Mouse (Mus musculus): Measurements from ENCODE around the gene Calr. TPM values are rescaled to one million over a fixed set of nuclear protein-coding genes. Genes with fewer than 3 reads are reported as not detected.
"Not testable (repeated sequence)": the region's sequence is repeated elsewhere in the genome, so short reads cannot be mapped to it uniquely, and the experiment has no call there.

Calr gene
- total RNA-seq, 2 experiments from 2014 or later = 569 to 727 TPM

DNA sequence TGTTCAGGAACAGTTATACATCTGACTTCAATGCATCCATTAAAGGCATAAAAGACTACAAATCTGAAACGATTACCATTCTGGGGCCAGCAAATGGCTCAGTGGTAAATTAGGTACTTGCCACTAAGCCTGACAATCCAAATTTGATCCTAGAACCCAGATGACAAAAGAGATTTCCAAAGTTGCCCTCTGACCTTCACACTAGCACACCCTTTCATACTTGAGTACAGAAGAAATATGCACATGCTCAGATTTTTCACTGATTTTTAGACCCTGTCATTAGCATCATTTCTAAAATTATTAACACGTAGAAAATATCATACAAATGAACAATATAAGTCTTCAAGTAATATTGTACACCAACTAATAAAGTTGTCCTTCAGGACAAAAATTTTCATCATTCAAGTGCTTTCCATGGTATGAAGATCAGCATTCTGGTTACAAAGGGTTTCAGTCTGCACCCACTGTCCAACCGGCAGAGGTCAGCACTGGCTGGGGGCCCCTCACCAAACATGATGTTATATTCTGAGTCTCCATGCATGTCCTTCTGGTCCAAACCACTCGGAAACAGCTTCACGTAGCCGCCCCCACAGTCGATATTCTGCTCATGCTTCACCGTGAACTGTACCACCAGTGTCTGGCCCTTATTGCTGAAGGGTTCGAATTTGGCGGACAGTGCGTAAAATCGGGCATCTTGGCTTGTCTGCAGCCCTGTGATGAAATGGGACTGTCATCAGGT, 1.2 kb downstream of the Calr start:
- DNase-seq = peak; percentile 61 to 65

DNA sequence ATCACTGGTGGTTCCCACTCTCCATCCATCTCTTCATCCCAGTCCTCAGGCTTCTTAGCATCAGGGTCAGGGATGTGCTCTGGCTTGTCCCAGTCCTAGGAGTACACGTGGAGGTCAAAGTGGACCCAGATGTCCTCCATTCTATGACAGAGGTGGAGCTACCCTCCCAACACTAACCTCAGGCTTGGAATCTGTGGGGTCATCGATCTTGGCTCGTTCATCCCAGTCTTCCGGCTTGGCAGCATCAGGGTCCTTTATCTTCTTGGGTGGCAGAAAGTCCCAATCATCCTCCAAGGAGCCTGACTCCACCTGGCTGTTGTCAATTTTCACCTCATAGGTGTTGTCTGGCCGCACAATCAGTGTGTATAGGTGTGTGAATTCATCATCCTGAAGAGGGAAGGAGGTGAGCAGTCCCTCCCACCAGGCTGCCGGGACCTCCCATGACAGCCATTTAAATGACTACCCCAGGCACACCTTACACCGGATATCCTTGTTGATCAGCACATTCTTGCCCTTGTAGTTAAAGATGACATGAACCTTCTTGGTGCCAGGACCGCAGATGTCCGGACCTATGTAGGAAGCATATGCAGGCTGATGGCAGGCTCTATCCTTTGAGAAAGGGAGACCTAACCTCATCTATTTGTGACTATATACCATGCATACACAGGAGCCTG, 2.2 kb downstream of the Calr start:
- no peak for DNase-seq

DNA sequence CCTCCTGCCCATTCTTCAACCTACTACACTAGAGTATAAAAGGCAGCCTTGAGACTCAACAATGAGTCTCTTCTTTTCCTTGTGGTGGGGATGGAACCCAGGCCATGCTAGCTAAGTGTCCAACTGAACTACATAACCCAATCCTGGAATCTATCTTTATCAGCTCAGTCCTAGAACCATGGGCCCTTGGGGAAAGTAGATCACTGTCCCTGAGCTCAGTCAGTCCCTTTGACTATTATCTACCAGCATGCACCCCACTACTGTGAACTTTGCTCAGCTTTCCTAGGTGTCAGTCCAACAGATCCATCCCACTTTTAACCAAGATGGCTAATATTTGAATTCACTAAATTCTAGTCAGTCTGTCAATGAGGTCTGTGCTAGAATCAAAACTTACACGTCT, 5.2 kb downstream of the Calr start:
- no peak for DNase-seq

DNA sequence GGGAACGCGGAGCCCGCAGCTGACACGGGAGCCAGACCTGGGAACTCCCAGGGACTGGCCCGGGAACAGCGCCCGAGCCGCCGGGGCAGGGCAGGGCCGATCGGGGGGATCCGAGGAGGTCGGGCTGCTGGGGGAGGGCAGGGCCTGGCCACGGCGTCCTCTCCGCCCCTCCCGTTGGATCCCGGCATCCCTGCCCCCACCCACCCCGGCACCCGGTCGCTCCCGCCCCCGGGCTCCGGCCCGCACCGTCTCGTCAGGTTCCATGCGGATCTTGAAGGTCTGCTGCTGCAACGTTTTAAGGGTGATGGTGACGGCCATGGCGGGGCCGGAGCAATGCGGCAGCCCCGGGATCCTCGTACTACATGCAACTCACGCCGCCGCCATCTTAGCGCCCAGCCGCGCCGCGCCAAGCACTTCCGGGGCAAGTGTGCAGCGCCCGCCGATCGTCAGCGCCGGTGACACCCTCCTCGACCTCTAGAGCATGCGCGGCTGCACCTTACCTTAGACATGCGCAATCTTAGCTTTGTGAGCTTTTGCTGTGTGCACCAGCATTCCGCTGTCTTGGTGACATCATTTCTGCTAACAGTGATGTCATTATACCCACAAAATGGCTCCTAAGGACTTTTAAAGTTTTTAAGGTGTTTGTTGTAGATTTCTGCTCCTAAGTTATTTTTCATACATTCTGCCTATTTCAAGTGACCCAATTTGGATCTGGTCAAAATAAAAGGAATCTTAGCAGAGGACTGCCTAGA, 6.3 kb downstream of the Calr start, which contains the start of gene Rad23a:
Rad23a (minus strand) TSS at position 418 of the 752 bp plus-strand sequence.
- peak; percentile 94 to 95 for DNase-seq

DNA sequence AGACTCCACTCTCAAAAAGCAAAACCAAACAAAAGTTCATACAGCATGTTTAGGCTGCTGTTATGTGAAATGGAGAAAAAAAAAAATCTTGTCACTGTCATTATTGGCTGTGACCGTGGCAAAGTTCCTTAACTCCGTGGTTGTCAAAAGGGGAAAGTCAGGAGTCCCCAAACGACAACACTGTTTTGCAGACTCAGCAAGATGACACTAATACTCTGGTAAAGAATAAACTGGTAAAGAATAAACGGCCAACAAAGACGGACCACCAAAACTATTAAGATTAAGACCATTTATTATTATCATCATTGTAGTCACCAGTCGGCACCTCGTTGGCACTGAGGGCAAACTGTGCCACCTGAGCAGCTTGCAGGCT, 6.9 kb downstream of the Calr start:
- no peak for DNase-seq

DNA sequence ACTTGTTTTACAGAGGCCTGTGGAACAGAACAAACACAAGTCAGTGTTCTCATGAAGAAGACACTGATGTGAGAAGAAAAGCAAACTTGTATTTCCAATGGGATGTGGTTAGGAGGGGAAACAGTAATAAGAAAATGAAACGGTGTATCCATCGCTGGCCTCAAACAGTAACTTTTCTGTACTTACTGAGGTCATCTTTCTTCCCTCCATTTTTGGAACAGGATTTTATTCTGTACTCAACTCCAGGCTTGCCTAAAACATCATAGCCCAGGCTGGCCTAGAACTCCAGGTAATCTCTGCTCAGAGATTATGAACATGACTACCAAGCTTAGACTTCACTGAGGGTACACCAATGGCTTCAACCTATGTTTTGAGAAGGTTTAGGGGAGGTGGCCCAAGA, 7.3 kb downstream of the Calr start:
- DNase-seq = no peak

DNA sequence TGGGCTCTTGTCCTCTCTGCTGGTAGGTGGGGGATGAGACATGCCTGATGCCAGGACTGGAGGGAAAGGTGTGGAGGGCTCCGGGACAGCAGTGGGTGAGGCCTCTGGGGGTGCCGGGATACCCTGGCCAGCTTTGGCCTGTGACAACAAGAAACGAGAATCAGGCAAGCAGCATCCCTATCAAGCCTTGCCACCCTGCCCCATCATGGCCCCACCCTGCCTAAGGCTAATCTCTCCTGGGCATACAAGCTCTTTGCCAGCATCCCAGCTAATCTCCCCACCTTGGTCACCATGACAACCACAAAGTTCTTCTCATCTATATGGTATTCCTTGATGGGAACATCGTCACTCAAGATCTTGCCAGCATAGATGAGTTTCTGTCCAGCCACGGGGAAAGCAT, 8.2 kb downstream of the Calr start:
- DNase-seq = no peak

DNA sequence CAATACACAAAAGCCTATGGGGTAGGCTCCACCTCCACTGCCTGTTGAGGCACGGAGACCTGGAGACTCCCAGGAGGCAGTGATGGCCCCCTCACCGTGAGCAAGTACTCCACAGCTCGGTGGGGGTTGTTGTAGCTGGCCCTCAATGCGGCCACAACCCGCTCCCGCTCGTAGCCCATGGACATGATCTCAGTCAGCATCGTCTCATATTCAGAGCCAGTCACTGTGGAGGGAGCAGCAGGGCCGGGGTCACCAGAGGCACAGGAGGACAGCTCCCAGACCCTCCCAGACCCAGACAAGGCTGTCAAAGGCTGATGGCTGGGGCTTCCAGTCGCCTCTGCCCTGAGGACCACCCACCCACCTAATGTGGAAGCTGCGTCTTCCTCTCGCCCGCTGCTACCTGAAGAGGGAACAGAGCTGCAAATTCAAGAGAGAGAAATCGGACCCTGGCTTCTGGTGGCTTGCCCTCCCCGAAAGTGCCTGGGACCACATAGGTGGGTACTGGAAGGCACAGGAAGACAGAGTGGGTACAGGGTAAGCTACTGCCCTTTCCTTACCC, 8.7 kb downstream of the Calr start:
- no peak for DNase-seq

DNA sequence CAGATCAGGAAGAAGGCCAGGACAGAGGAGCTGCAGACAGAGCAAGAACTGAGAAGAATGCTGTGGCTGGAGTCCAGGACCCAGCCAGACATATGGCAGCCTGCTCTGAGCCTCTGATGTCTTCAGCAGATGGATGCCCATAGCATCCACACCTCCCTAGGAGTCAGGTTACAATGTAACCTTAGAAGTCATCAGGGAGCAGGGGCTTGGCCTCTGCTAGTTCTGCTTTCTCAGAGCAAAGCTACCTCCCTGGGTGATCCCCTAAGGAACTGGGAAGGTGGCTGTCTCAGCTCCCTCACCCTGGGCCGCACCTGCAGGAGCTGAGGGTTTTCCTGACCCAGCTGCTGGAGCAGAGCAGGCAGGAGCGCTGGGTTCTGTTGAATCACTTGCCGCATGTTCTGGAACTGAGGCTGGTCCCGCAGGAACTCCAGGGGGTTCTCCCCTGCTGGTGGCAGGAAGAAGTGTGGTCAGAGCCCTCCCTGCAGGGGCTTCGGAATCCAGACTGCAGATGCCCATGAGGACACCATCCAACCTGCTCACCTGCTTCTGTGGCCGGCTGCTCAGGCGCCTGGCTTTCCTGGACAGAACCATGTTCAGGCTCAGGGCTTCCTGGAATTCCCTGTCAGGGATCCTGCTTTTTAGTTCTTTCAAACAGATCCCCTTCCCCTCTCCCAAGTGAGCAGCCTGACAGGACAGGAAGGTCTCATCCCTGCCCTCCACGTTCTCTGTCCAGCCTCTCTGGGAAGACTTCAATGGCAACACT, 9.4 kb downstream of the Calr start:
- DNase-seq = no peak

DNA sequence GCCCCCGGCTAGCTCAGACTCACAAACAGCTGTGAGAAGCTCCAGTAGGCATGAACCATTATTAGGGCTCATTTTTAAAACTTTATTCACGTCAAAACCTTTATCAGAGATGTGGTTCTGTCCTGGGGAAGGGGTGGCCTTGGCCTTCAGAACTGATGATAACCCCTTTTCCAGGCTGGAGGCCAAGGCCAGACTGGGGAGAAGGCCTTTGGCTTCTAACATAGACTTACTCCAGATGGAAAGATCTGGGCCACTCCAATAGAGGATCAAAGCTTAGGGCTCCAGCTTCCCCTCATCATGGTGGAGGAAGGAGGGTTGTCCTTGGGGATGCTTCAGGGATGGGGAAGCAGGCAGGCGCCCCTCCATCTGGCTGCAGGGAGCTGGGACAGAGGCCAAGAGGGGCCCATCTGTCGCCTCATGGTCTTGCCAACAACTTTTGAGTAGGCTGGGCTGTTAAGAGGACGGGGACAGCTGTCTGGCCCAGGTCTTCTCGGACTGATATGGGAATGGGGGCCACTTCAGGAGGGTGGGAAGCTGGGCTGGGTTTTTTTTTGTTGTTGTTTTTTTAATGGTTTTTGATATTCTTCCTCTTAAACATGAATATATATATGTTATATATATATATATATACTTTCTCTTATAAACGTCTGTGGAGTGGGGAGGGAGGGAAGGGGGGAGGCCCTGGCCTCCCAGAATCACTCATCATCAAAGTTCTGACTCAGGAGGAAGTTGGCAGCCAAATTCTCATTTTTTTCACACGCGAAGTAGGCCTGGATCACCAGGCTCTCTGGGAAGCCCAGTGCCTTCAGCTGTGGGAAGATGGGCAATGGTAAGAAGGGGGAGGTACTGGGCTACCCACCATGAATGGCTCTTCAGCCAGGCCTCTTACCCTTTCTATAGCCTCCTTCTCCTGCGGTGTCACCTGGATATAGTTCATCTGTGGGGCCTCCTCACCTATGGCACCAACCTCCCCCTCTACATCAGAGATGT, 11.6 kb downstream of the Calr start:
- peak; percentile 68 to 77 for DNase-seq

DNA sequence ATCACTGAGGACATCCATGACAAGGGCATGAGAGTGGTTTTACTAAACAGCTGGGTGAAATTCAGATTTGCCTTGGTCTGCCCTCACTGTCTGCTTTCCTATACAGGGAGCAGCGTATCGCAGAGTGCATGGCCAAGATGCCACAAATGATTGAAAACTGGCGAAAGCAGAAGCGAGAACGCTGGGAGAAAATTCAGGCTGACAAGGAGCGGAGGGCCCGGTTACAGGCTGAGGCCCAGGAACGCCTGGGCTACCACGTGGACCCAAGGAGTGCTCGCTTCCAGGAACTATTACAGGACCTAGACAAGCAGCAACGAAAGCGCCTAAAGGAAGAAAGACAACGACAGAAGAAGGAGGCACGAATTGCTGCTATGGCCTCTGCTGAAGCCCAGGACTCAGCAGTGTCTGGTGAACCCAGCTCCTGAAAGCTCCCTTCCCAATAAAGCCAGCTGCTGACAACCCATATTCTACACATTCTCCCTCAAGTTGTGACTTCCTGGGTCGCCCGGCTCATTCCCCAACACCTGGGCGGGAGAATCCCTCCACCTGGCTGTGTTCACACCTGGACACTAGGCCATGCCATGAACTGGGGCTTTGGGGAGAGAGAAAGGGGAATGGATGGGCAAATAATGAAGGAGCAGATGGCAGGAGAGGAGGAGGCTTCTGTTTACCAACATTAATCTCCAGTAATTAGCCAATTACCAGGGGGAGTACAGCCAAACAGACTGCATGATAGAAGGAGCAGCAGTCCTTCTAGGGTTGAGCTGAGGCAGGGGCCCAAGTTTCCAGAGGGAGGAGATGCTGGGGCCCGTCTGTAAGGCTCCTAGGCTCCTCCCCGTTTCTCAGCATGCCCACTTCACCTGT, 12.5 kb downstream of the Calr start:
- DNase-seq = peak in 1 of 2 experiments; percentile 25

DNA sequence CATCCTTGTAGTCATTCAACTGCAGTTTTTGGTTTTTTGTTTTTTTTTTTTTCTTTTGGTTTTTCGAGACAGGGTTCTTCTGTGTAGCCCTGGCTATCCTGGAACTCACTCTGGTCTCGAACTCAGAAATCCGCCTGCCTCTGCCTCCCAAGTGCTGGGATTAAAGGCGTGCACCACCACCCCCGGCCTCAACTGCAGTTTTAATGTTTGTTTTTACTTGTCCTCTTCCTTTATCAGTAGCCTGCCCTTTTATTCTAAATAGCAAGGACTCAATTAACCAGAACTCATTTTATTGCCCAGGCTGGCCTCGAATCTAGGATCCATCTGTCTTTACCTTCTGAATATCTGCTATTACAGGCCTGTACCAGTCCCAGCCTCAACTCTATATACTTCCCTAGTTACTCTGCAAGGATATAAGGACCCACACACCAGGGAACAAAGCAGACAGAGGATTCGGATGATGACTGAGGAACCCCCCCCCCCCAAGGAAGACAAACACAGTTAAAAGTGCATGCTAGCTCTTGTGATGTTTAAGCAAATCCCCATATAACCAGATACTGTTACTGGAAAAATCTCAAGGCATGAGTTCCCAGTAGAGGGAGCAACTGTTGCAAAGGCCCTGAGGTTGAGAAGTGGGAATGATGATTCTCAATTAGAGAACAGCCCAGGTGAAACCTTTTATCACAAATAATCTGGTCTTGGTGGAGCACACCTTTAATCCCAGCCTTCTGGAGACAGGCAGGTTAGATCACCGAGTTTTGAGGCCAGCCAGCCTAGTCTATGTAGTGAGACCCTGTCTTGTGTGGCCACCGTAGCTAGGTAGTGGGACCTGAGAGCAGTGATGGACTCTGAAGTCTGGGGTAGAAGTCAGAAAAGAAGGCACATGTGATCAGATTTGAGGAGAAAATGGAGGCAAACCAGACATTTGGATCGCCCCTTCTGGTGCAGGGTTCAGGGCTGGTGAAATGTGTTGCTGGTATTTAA, 13.7 kb downstream of the Calr start:
- DNase-seq = no peak

DNA sequence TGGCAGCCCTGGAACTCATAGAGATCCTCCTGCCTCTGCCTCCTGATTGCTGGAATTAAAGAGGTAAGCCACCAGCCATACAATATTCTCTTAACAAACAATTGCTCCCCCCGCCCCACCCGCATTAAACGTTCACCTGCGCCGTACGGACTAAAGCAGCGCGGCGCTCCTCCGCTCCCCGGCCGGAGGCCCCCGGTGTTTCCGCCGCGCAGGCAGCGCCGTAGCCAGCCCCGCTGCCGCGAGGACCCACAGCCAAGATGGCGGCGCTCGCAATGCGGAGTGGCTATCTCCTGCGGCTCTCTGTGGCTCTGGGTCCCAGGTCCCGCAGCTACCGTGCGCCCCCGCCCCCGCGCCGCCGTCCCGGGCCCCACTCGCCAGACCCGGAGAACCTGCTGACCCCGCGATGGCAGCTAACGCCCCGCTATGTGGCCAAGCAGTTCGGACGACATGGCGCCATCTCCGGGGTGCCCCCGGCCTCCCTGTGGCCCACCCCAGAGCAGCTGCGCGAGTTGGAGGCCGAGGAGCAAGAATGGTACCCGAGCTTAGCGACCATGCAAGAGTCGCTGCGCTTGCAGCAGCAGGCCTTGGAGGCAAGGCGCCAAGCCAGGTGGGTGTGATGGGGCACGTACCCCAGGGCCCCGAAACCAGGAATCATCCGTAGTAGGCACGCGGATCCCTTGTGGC, 14.6 kb downstream of the Calr start:
- DNase-seq = peak; percentile 88 to 92

DNA sequence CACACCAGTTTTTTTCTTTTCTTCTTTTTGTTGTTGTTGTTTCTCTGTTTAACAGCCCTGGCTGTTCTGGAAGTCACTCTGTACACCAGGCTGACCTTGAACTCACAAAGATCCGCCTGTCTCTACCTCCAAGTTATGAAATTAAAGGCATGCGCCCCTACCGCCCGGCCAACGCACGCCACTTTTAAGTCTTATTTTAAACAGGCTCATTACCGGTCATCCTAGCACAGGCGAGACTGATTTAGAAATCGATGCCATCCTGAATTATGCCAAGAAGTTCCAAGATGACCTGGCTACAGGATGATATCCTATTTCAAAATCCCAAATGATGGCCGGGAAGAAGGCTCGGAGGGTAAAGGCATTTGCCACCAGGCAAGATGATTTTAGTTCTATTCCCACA, 15.2 kb downstream of the Calr start, which contains the start of gene Gadd45gip1:
Gadd45gip1 (plus strand) TSS at position 33 of the 400 bp plus-strand sequence.
- DNase-seq = peak; percentile 52 to 67

DNA sequence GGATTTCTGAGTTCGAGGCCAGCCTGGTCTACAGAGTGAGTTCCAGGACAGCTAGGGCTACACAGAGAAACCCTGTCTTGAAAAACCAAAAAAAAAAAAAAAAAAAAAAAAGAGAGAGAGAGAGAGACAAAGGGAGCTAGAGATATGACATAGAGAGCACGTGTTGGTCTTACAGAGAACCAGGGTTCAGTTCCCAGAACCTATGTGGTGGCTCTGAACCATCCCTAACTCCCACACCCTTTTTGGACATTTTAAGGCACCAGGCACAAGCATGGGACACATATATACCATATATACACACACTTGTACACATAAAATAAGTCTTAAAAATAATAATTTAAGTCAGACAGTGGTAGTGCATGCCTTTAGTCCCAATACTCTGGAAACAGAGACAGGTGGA, 20.2 kb downstream of the Calr start:
- DNase-seq = not testable (repeated sequence)

DNA sequence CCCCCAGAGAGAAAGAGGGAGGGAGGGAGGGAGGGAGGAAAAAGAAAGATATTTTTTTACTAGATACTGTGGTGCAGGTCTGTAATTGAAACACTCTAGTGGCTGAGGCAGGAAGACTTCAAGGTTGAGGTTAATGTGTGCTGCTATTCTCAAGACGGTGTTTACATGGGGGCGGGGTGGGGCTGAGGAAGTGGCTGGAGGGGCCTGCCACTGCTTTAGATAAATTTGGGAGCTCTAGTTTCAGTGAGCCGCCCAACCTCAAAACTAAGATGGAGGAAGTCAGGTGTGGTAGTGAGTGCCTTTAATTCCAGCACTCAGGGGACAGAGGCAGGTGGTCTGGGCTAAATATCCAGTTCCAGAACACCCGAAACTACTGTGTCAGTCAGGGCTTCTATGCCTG, 21.1 kb downstream of the Calr start:
- DNase-seq = no peak

DNA sequence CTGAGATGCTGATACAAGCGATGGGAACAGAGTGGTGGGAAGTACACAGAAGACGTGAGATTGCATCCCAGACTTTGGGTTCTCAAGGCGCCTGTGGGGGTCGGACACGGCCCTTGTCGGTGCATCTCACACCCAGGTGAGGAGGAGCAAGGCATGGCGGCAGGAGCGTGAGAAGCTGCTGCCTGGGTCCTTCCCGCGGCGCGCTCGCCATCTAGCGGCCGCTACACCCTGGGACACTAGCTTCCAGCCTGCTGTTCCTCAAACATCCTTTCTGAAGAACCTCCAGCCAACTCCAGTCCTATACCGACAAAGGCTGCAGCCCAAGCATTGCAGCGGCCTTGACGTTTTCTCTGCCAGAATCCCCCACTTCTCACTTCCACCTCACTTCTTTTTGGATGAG, 23.1 kb downstream of the Calr start:
- peak; percentile 65 to 78 for DNase-seq

DNA sequence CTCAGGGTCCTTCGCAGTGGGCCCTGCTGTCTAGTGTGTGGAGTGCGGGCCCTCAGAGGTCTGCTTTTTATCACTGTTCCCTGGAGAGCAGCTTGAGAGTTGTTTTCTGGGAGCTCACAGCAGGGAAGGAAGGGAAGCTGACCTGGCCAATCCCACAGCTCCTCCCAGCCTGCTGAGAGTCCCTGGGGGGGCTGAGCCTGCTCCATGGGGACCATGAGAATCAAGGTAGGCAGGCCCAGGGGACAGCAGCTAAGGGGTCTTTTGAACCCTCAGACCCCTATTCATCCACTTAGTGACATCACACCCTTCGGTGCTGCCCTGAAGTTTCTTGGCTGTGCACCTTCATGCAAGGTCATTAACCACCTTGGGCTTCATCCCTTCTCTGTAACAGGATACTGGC, 24.0 kb downstream of the Calr start, which contains the start of gene Dand5:
Dand5 (minus strand) TSS at position 101 of the 400 bp plus-strand sequence.
- no peak for DNase-seq
